Mouse (Mus musculus) G1E (cell line): ENCODE data around the gene Isg15.

Experiments used
- CTCF ChIP-seq: IDR thresholded peaks from 2 replicates; pipeline ENCODE4 v1.5.1; 2012; ENCODE audit warnings: low read depth, low read length, inconsistent platforms, mixed read lengths
- GATA1 ChIP-seq: IDR thresholded peaks from 2 replicates; pipeline ENCODE4 v1.6.1; 2012; ENCODE audit warnings: borderline replicate concordance, low read length, inconsistent platforms, mixed read lengths
- GATA2 ChIP-seq: IDR thresholded peaks from 2 replicates; pipeline ENCODE4 v1.6.1; 2012; ENCODE audit warnings: low read depth, low read length, inconsistent platforms, borderline replicate concordance

- no peak for TF ChIP-seq GATA2
- no peak for TF ChIP-seq GATA1
- no peak for TF ChIP-seq CTCF
Observed at GRCm38 (mm10) chr4:156192421-156193199, 8.0 kb downstream of the Isg15 start.
